Mouse (Mus musculus): ENCODE data around the gene Phlda3. TPM values are rescaled to one million over a fixed set of nuclear protein-coding genes. Genes with fewer than 3 reads are reported as not detected.

Gene Phlda3
- total and polyA plus RNA-seq, 3 experiments: 8.4 to 36.8 (median 11.5) TPM

DNA sequence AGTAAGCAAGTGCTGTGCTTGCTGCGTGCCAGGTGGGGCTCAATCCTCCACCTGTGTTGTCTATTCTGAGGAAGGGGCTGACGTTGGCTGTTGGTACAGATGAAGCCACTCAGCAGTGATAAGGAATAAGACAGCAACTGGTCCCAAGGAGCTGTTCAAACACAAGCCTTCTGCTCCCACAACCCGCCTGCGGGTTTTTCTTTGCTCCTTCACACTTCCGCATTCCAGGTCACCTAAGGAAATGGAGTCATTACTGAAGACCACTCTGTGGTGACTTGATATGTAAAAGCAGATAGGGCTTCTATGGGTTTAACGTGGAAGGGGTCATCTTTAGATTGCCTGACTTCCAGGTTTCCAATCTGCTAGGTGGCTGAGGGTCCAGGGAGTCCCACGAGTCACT, 34.5 kb upstream of the Phlda3 start:
- H3K4me3 ChIP-seq: peak overlapping the region; percentile 6; the same call in 1 of the 2 replicates
- H3K79me2 ChIP-seq (replicated peaks; ENCODE audit: control insufficient read depth, insufficient read depth, low read length): no peaks in the 10 kb centered on the region
- 30% methylated on average over 7 of the region's 7 CpGs for WGBS
- H3K9ac ChIP-seq (ENCODE audit: low read depth, low read length): 0 out of 2 replicates have a peak overlapping the region, but pooled peaks have one; percentile 15
- TF ChIP-seq EP300 (IDR thresholded peaks at IDR 0.05; ENCODE audit: insufficient read depth, low read depth, low read length) (no peak), POLR2A (IDR thresholded peaks at IDR 0.05; ENCODE audit: insufficient read depth, low read depth, low read length) (no peak), CTCF (IDR thresholded peaks at IDR 0.05) (no peak)
- H3K27ac ChIP-seq: peak overlapping the region; percentile 71
- intact Hi-C loops (cut with DNase I): no loop called here
- no peak for DNase-seq
- H3K27me3 ChIP-seq (ENCODE audit: control insufficient read depth, insufficient read depth, low read length): no peaks in the 10 kb centered on the region
- H3K36me3 ChIP-seq (ENCODE audit: control insufficient read depth, insufficient read depth, low read length): no peaks in the 10 kb centered on the region; the same call in 1 of the 2 replicates
- peaks cover 29% of the 10 kb centered on the region for H3K4me1 ChIP-seq (ENCODE audit: control insufficient read depth, insufficient read depth, low read length)

DNA sequence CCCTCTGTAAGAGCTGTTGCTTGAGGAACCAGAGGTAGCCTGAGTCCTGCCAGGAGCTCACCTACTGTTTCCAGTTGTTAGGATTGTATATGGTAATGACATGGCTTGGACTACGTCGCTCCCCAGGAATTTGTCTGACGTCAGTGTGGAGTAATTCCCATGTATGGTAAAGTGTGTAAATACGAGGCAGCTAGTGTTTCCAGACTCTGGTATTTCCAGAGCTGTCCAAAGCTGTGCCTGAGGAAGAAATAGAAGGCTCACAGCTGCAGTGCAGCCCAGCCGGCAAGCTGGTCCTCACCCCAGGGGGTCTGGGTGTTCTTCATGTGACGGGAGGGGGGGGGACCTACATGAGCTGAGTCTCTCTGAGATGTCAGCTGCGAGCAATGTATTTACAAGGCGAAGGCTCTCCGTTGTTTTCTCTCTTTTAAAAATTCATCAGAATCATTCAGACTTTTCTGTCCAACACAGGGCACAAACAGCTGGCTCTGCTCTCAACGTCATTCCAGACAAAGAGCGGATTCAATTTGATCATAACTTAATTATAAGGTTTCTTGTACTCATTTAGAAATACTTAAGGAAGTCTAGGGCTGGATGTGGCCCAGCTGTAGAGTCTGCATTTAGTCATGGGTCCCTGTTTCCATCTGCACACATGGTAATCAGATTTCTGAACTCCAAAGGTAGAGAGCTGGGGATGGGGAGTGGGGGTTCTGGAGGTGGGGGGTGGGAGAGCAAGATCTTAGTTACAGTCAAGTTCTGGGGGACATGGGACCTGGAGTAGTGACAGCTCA, 33.8 kb upstream of the Phlda3 start:
- H3K9ac ChIP-seq (ENCODE audit: low read depth, low read length): 0 out of 2 replicates have a peak overlapping the region, but pooled peaks have one; percentile 15
- H3K4me1 ChIP-seq (ENCODE audit: control insufficient read depth, insufficient read depth, low read length): peaks cover 29% of the 10 kb centered on the region
- WGBS: 32% methylated on average over 11 of the region's 11 CpGs
- TF ChIP-seq POLR2A (IDR thresholded peaks at IDR 0.05; ENCODE audit: insufficient read depth, low read depth, low read length) (no peak), EP300 (IDR thresholded peaks at IDR 0.05; ENCODE audit: insufficient read depth, low read depth, low read length) (no peak), CTCF (IDR thresholded peaks at IDR 0.05) (no peak)
- peak overlapping the region; percentile 6; the same call in 1 of the 2 replicates for H3K4me3 ChIP-seq
- H3K27me3 ChIP-seq (ENCODE audit: control insufficient read depth, insufficient read depth, low read length): no peaks in the 10 kb centered on the region
- H3K36me3 ChIP-seq (ENCODE audit: control insufficient read depth, insufficient read depth, low read length): no peaks in the 10 kb centered on the region; the same call in 1 of the 2 replicates
- intact Hi-C loops (cut with DNase I): no loop called here
- no peaks in the 10 kb centered on the region for H3K79me2 ChIP-seq (replicated peaks; ENCODE audit: control insufficient read depth, insufficient read depth, low read length)
- H3K27ac ChIP-seq: peak overlapping the region; percentile 71
- DNase-seq: no peak

DNA sequence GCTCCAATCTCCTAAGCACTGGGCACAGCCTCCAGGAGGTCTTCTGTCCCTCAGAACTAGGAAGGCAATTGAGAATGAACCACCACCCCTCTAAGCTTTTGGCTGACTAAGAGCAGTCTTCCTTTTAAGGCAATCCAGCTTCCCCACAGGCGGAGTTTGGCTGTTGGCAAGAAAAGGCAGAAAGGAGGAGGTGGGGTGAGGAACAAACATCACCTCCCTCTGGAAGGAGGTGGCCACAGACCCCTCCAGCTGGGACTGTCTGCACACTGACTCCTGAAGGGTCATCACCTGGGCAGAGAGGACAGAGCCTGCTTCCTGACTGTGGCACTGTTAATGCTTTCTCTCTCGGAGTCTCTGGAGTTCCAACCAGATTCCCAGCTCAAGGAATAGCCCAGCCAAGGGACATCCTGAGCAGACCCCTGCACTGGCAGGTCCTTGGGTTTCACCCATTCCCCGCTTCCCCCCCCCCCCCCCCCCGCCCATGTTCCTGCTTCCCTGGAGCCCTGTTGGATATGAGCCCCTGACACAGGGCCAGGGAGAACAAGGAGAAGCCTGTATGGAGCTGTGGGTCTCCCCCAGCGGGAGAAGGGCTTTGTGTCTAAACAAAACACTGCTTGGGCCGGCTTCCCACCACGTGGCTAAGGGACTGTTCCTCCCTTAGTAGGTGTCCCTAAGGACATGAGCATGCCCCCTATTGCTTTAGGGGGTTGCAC, 31.5 kb upstream of the Phlda3 start:
- WGBS: 13% methylated on average over 7 of the region's 7 CpGs
- H3K4me3 ChIP-seq: no peak overlapping the region
- peak; percentile 61 to 70 for DNase-seq
- no peaks in the 10 kb centered on the region; the same call in 1 of the 2 replicates for H3K36me3 ChIP-seq (ENCODE audit: control insufficient read depth, insufficient read depth, low read length)
- H3K9ac ChIP-seq (ENCODE audit: low read depth, low read length): no peak overlapping the region
- no peaks in the 10 kb centered on the region for H3K79me2 ChIP-seq (replicated peaks; ENCODE audit: control insufficient read depth, insufficient read depth, low read length)
- H3K4me1 ChIP-seq (ENCODE audit: control insufficient read depth, insufficient read depth, low read length): peaks cover 34% of the 10 kb centered on the region
- H3K27me3 ChIP-seq (ENCODE audit: control insufficient read depth, insufficient read depth, low read length): no peaks in the 10 kb centered on the region
- peak overlapping the region; percentile 63 for H3K27ac ChIP-seq
- TF ChIP-seq POLR2A (IDR thresholded peaks at IDR 0.05; ENCODE audit: insufficient read depth, low read depth, low read length) (no peak), CTCF (IDR thresholded peaks at IDR 0.05) (no peak), EP300 (IDR thresholded peaks at IDR 0.05; ENCODE audit: insufficient read depth, low read depth, low read length) (no peak)
- intact Hi-C loops (cut with DNase I): no loop called here

DNA sequence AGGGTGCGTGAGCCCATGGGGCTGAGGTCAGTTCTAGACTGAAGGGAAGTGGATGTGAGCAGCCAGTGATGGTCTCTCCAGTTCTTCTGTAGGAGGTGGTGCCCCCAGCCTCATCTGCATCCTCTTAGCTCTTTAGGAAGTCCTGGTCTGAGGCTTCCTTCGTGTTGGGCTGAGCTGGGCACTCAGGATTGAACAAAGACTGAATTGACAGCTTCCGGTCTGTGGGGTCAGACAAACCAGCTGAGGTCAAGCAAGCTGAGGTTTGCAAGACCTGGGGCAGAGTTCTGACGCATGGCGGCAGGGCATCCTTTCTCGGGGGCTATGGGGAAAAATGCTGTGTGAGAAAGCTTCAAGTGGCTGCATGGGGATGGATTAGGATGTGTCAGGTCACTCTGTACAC, 30.5 kb upstream of the Phlda3 start:
- WGBS: 53% methylated on average over 6 of the region's 6 CpGs
- H3K4me3 ChIP-seq: no peak overlapping the region
- H3K36me3 ChIP-seq (ENCODE audit: control insufficient read depth, insufficient read depth, low read length): no peaks in the 10 kb centered on the region; the same call in 1 of the 2 replicates
- intact Hi-C loops (cut with DNase I): no loop called here
- no peaks in the 10 kb centered on the region for H3K27me3 ChIP-seq (ENCODE audit: control insufficient read depth, insufficient read depth, low read length)
- peaks cover 36% of the 10 kb centered on the region for H3K4me1 ChIP-seq (ENCODE audit: control insufficient read depth, insufficient read depth, low read length)
- H3K27ac ChIP-seq: no peak overlapping the region
- H3K9ac ChIP-seq (ENCODE audit: low read depth, low read length): peak overlapping the region; percentile 8; the same call in 1 of the 2 replicates
- H3K79me2 ChIP-seq (replicated peaks; ENCODE audit: control insufficient read depth, insufficient read depth, low read length): no peaks in the 10 kb centered on the region
- TF ChIP-seq EP300 (IDR thresholded peaks at IDR 0.05; ENCODE audit: insufficient read depth, low read depth, low read length) (no peak), POLR2A (IDR thresholded peaks at IDR 0.05; ENCODE audit: insufficient read depth, low read depth, low read length) (no peak)
- no peak for DNase-seq

DNA sequence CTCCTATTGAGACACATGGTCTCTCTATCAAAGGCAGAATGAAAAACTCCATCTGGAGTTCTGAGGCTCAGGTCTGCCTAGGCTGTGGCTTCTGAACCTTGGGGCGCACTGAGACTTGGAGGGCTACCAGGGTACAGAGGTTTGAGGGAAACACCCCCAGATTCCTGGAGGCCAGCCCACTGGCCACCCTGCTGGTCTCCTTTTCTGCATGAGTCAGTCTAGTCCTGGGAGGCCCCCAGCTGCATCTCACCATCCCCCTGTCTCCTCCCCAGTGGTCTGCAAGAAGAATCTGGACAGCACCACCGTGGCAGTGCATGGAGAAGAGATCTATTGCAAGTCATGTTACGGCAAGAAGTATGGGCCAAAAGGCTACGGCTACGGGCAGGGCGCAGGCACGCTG, 20.9 kb upstream of the Phlda3 start:
- H3K4me3 ChIP-seq: no peak overlapping the region
- no peak for TF ChIP-seq EP300 (IDR thresholded peaks at IDR 0.05; ENCODE audit: insufficient read depth, low read depth, low read length)
- TF ChIP-seq POLR2A (IDR thresholded peaks at IDR 0.05; ENCODE audit: insufficient read depth, low read depth, low read length): no peak
- no peak for TF ChIP-seq CTCF (IDR thresholded peaks at IDR 0.05)
- peaks cover 7% of the 10 kb centered on the region for H3K4me1 ChIP-seq (ENCODE audit: control insufficient read depth, insufficient read depth, low read length)
- no peaks in the 10 kb centered on the region for H3K79me2 ChIP-seq (replicated peaks; ENCODE audit: control insufficient read depth, insufficient read depth, low read length)
- no peaks in the 10 kb centered on the region for H3K36me3 ChIP-seq (ENCODE audit: control insufficient read depth, insufficient read depth, low read length)
- 87% methylated on average over 7 of the region's 7 CpGs for WGBS
- no peak overlapping the region for H3K27ac ChIP-seq
- no peaks in the 10 kb centered on the region for H3K27me3 ChIP-seq (ENCODE audit: control insufficient read depth, insufficient read depth, low read length)
- no peak overlapping the region for H3K9ac ChIP-seq (ENCODE audit: low read depth, low read length)
- no peak for DNase-seq
- intact Hi-C loops (cut with DNase I): no loop called here
